Mouse (Mus musculus) CH12.LX (cell line): ENCODE data around the gene Myom1. TPM values are rescaled to one million over a fixed set of nuclear protein-coding genes. Genes with fewer than 3 reads are reported as not detected.

Experiments used
- DNase-seq: peaks from one replicate; pipeline ENCODE4 v3.0.0-alpha.2; 2013; ENCODE audit errors: extremely low read depth
- H3K27ac ChIP-seq: 2 replicates; pipeline ENCODE4 v1.5.1; 2012; ENCODE audit warnings: low read depth, mild to moderate bottlenecking, control low read depth, moderate library complexity; ENCODE audit not compliant: insufficient read depth
- H3K27me3 ChIP-seq: replicated peaks from 2 replicates; pipeline ENCODE3; 2012; ENCODE audit warnings: inconsistent platforms
- H3K36me3 ChIP-seq, 2 experiments: replicated peaks in 1 of 2; 2 replicates each; pipeline versions ENCODE3 to v1.6.1; 2012; ENCODE audit warnings: inconsistent platforms in 1 of 2, low read length in 1 of 2, mild to moderate bottlenecking in 1 of 2, mixed read lengths in 1 of 2, moderate library complexity in 1 of 2; ENCODE audit not compliant: control insufficient read depth in 1 of 2, insufficient read depth in 1 of 2
- H3K4me1 ChIP-seq, 2 experiments: 2 replicates each; pipeline ENCODE4 v1.6.1; 2012; ENCODE audit warnings: inconsistent platforms in 1 of 2, moderate library complexity in 1 of 2; ENCODE audit not compliant: insufficient read depth in 2 of 2, control insufficient read depth in 1 of 2
- H3K4me2 ChIP-seq: 2 replicates; pipeline ENCODE4 v1.6.1; 2012; ENCODE audit warnings: low read depth, mild to moderate bottlenecking, control low read depth; ENCODE audit not compliant: poor library complexity, insufficient read depth, severe bottlenecking
- H3K4me3 ChIP-seq, 3 experiments: fragments of 150-350 bp in 1 of 3; sonication (generic) in 1 of 3; replicated peaks in 1 of 3; 2 replicates each; pipeline versions ENCODE3 to v1.5.1; 2011 to 2012; ENCODE audit warnings: low read depth in 2 of 3, low read length in 2 of 3, mild to moderate bottlenecking in 2 of 3, moderate library complexity in 2 of 3, control low read depth in 1 of 3, improper control_type of control experiment in 1 of 3, inconsistent platforms in 1 of 3, mixed read lengths in 1 of 3; ENCODE audit not compliant: poor library complexity in 1 of 3
- H3K79me2 ChIP-seq: replicated peaks from 2 replicates; pipeline ENCODE4 v1.6.1; 2012; ENCODE audit warnings: mild to moderate bottlenecking, moderate library complexity; ENCODE audit not compliant: control insufficient read depth, poor library complexity, insufficient read depth, severe bottlenecking; ENCODE audit errors: extremely low read depth
- H3K9ac ChIP-seq: 2 replicates; pipeline ENCODE4 v1.6.1; 2012; ENCODE audit warnings: low read depth, mild to moderate bottlenecking, control low read depth, moderate library complexity; ENCODE audit not compliant: insufficient read depth
- H3K9me3 ChIP-seq: replicated peaks from 2 replicates; pipeline ENCODE3; 2012; ENCODE audit warnings: low read length, inconsistent platforms, mixed read lengths
- E2F4 ChIP-seq: IDR thresholded peaks from 2 replicates; pipeline ENCODE4 v1.6.1; 2011; ENCODE audit warnings: low read depth, low read length, improper control_type of control experiment; ENCODE audit not compliant: insufficient replicate concordance
- GABPA ChIP-seq: IDR thresholded peaks from 2 replicates; pipeline ENCODE4 v1.6.1; 2012; ENCODE audit warnings: low read depth, low read length, improper control_type of control experiment, inconsistent platforms; ENCODE audit not compliant: insufficient replicate concordance
- JUND ChIP-seq: conservative IDR thresholded peaks from 2 replicates; pipeline ENCODE4 v1.6.1; 2011; ENCODE audit warnings: low read depth, low read length, improper control_type of control experiment
- KAT2A ChIP-seq: IDR thresholded peaks from 2 replicates; pipeline ENCODE4 v1.6.1; 2012; ENCODE audit warnings: low read length, improper control_type of control experiment, inconsistent platforms; ENCODE audit not compliant: insufficient replicate concordance
- MAFK ChIP-seq: IDR thresholded peaks from 2 replicates; pipeline ENCODE4 v1.6.1; 2011; ENCODE audit warnings: low read length, improper control_type of control experiment; ENCODE audit not compliant: insufficient replicate concordance
- MAX ChIP-seq: IDR thresholded peaks from 2 replicates; pipeline ENCODE4 v1.6.1; 2011; ENCODE audit warnings: low read length, improper control_type of control experiment
- MXI1 ChIP-seq: IDR thresholded peaks from 2 replicates; pipeline ENCODE4 v1.6.1; 2011; ENCODE audit warnings: mild to moderate bottlenecking, low read depth, low read length, improper control_type of control experiment
- NRF1 ChIP-seq: IDR thresholded peaks from 2 replicates; pipeline ENCODE4 v1.6.1; 2014; ENCODE audit warnings: low read depth, mild to moderate bottlenecking, inconsistent platforms, low read length, improper control_type of control experiment, moderate library complexity
- PAX5 ChIP-seq: IDR thresholded peaks from 2 replicates; pipeline ENCODE4 v1.6.1; 2012; ENCODE audit warnings: low read length, inconsistent platforms, mixed read lengths
- POLR2A ChIP-seq: IDR thresholded peaks from 2 replicates; pipeline ENCODE4 v1.6.1; 2011; ENCODE audit warnings: low read depth, mild to moderate bottlenecking, improper control_type of control experiment, low read length
- POLR2AphosphoS2 ChIP-seq: IDR thresholded peaks from 2 replicates; pipeline ENCODE4 v1.6.1; 2011; ENCODE audit warnings: low read depth, low read length, improper control_type of control experiment
- SMC3 ChIP-seq: IDR thresholded peaks from 2 replicates; pipeline ENCODE4 v1.6.1; 2011; ENCODE audit warnings: low read depth, low read length, improper control_type of control experiment
- TBP ChIP-seq: conservative IDR thresholded peaks from 2 replicates; pipeline ENCODE4 v1.6.1; 2011; ENCODE audit warnings: low read depth, low read length, improper control_type of control experiment
- TCF12 ChIP-seq: IDR thresholded peaks from 2 replicates; pipeline ENCODE4 v1.6.1; 2014; ENCODE audit warnings: low read depth, mild to moderate bottlenecking, inconsistent platforms, low read length, improper control_type of control experiment
- ZKSCAN1 ChIP-seq: IDR thresholded peaks from 2 replicates; pipeline ENCODE4 v1.6.1; 2012; ENCODE audit warnings: low read depth, inconsistent platforms, low read length, improper control_type of control experiment, borderline replicate concordance
- ZNF384 ChIP-seq: IDR thresholded peaks from 2 replicates; pipeline ENCODE4 v1.6.1; 2012; ENCODE audit warnings: low read depth, low read length, improper control_type of control experiment, inconsistent platforms
- dilution Hi-C: fragments of 300-500 bp; cut with MboI; formaldehyde crosslinking; loops from 2 replicates; pipeline ENCODE4 v1.14.3; 2020; ENCODE audit warnings: low sequenced_read_pairs; ENCODE audit not compliant: extremely low pct_unique_long_range_greater_than_20kb, extremely low pct_ligation_motif_present
- in situ Hi-C: fragments of 300-500 bp; cut with MboI; formaldehyde crosslinking; loops from 3 replicates; pipeline ENCODE4 v1.14.3; 2019; ENCODE audit warnings: low sequenced_read_pairs, low pct_ligation_motif_present, low pct_unique_long_range_greater_than_20kb, mixed read lengths
- polyA plus RNA-seq: library from polyadenylated mRNA; unstranded; fragments of >175 nt; gene quantifications from 2 replicates; pipeline ENCODE4 v1.2.1, GENCODE M21; 2012; ENCODE audit warnings: low read depth; ENCODE audit not compliant: insufficient read length
- total RNA-seq, 2 experiments: library from RNA; depleted of rRNA; stranded (reverse); fragments of 300-350 nt in 1 of 2; fragments of >200 nt in 1 of 2; gene quantifications; 2 replicates each; pipeline ENCODE4 v1.2.3; 2012 to 2014

The Myom1 gene
- total and polyA plus RNA-seq, 3 experiments: 0.26 to 0.93 (median 0.55) TPM

- Histone ChIP-seq H3K79me2 (no peaks in the 10 kb centered on the region), H3K9ac (no peak overlapping the region), H3K36me3 (no peaks in the 10 kb centered on the region), H3K27ac (no peak overlapping the region), H3K4me1 (no peaks in the 10 kb centered on the region), H3K9me3 (no peaks in the 10 kb centered on the region), H3K27me3 (no peaks in the 10 kb centered on the region), H3K4me2 (no peak overlapping the region), H3K4me3 (no peak overlapping the region)
- in situ Hi-C loops: no loop called here
- no peak for DNase-seq
- dilution Hi-C loops: no loop called here
- TF ChIP-seq GABPA (no peak), ZKSCAN1 (no peak), TCF12 (no peak), MAX (no peak), KAT2A (no peak), TBP (no peak)
Observed at GRCm38 (mm10) chr17:71074386-71074785, 72.0 kb downstream of the Myom1 start.

DNA sequence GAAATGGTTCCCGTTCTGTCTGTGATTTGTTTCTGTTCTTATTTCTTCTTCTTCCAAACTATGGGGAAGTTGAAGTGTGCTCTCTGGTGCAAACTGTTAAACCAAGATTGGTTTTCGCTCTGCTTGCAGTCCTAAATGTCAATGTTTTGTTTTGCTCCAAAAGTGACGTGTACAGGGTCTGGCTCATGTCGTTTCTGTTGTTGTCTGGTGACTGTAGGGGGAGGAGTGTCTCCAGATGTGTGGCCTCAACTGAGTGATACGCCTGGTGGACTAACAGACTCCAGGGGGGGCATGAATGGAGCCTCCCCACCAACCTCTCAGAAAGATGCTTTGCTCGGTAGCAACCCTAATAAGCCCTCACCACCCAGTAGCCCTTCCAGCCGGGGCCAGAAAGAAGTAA lies 79.6 kb downstream of the Myom1 start:
- H3K79me2 ChIP-seq: no peaks in the 10 kb centered on the region
- dilution Hi-C loops (no loop called here), in situ Hi-C loops (no loop called here)
- no peak overlapping the region for H3K4me3 ChIP-seq
- no peaks in the 10 kb centered on the region; a peak in 1 of 4 replicates for H3K4me1 ChIP-seq
- no peak for TF ChIP-seq POLR2A
- no peak for TF ChIP-seq POLR2AphosphoS2
- no peak for TF ChIP-seq E2F4
- TF ChIP-seq TCF12: no peak
- TF ChIP-seq SMC3: no peak
- no peak for TF ChIP-seq MAFK
- TF ChIP-seq PAX5: no peak
- TF ChIP-seq ZNF384: no peak
- no peak for TF ChIP-seq ZKSCAN1
- TF ChIP-seq NRF1: no peak
- TF ChIP-seq MAX: no peak
- no peak for TF ChIP-seq MXI1
- no peak for TF ChIP-seq GABPA
- no peak for TF ChIP-seq JUND
- no peak for DNase-seq
- no peaks in the 10 kb centered on the region for H3K36me3 ChIP-seq
- no peaks in the 10 kb centered on the region for H3K27me3 ChIP-seq
- no peak overlapping the region for H3K27ac ChIP-seq
- H3K4me2 ChIP-seq: peak overlapping the region; percentile 29; the same call in 1 of the 2 replicates
- no peak overlapping the region for H3K9ac ChIP-seq
- H3K9me3 ChIP-seq: no peaks in the 10 kb centered on the region
